Mouse (Mus musculus): ENCODE measurements around the gene Bcas3.

Gene Bcas3

GRCm38 (mm10) chr11:85379091-85379490 is 26.1 kb downstream of the Bcas3 start:
- DNase-seq (ENCODE audit: low read depth, low spot score), result no peak

GRCm38 (mm10) chr11:85380046-85380445 is 27.1 kb downstream of the Bcas3 start:
- DNase-seq (ENCODE audit: low read depth, low spot score), result no peak

GRCm38 (mm10) chr11:85382055-85382454 is 29.1 kb downstream of the Bcas3 start:
- DNase-seq (ENCODE audit: low read depth, low spot score), result peak; percentile 20

- no peak for DNase-seq (ENCODE audit: low read depth, low spot score)
These were observed 31.2 kb downstream of the Bcas3 start for GRCm38 (mm10) chr11:85383975-85384821.

GRCm38 (mm10) chr11:85392179-85392863 is 39.4 kb downstream of the Bcas3 start:
- DNase-seq (ENCODE audit: low read depth, low spot score), result no peak

- DNase-seq (ENCODE audit: low read depth, low spot score), result no peak
These were observed 39.9 kb downstream of the Bcas3 start for GRCm38 (mm10) chr11:85392864-85393220.

GRCm38 (mm10) chr11:85393990-85394389 is 41.0 kb downstream of the Bcas3 start:
- no peak for DNase-seq (ENCODE audit: low read depth, low spot score)

- no peak for DNase-seq (ENCODE audit: low read depth, low spot score)
These were observed 42.4 kb downstream of the Bcas3 start for GRCm38 (mm10) chr11:85395361-85395760.

- DNase-seq (ENCODE audit: low read depth, low spot score), result no peak
These were observed 53.6 kb downstream of the Bcas3 start for GRCm38 (mm10) chr11:85406531-85406930.

- DNase-seq (ENCODE audit: low read depth, low spot score), result no peak
These were observed 54.7 kb downstream of the Bcas3 start for GRCm38 (mm10) chr11:85407700-85408099.

- no peak for DNase-seq (ENCODE audit: low read depth, low spot score)
These were observed 59.4 kb downstream of the Bcas3 start for GRCm38 (mm10) chr11:85412319-85412718.

- DNase-seq (ENCODE audit: low read depth, low spot score), result no peak
These were observed 61.5 kb downstream of the Bcas3 start for GRCm38 (mm10) chr11:85414476-85414875.

GRCm38 (mm10) chr11:85427353-85427752 is 74.4 kb downstream of the Bcas3 start:
- DNase-seq (ENCODE audit: low read depth, low spot score), result no peak

GRCm38 (mm10) chr11:85428227-85428626 is 75.3 kb downstream of the Bcas3 start:
- no peak for DNase-seq (ENCODE audit: low read depth, low spot score)

GRCm38 (mm10) chr11:85430743-85431448 is 77.9 kb downstream of the Bcas3 start:
- no peak for DNase-seq (ENCODE audit: low read depth, low spot score)

GRCm38 (mm10) chr11:85447375-85447774 is 94.4 kb downstream of the Bcas3 start:
- DNase-seq (ENCODE audit: low read depth, low spot score), result no peak

- DNase-seq (ENCODE audit: low read depth, low spot score), result no peak
These were observed 100.8 kb downstream of the Bcas3 start for GRCm38 (mm10) chr11:85453598-85454304.

- DNase-seq (ENCODE audit: low read depth, low spot score), result no peak
These were observed 101.3 kb downstream of the Bcas3 start for GRCm38 (mm10) chr11:85454305-85454682.

GRCm38 (mm10) chr11:85461536-85461935 is 108.6 kb downstream of the Bcas3 start:
- no peak for DNase-seq (ENCODE audit: low read depth, low spot score)

GRCm38 (mm10) chr11:85469526-85469925 is 116.6 kb downstream of the Bcas3 start:
- DNase-seq (ENCODE audit: low read depth, low spot score), result no peak

- DNase-seq (ENCODE audit: low read depth, low spot score), result no peak
These were observed 117.5 kb downstream of the Bcas3 start for GRCm38 (mm10) chr11:85470508-85470907.

- DNase-seq (ENCODE audit: low read depth, low spot score), result no peak
These were observed 121.4 kb downstream of the Bcas3 start for GRCm38 (mm10) chr11:85474326-85474725.
